Mouse (Mus musculus) kidney, postnatal 0 days (tissue): ENCODE measurements around the gene Pqbp1. TPM values are rescaled to one million over a fixed set of nuclear protein-coding genes. Genes with fewer than 3 reads are reported as not detected.

Experiments
- ATAC-seq: fragments of 200-750 bp; cut with Nextera tagmentation; replicated peaks from 2 replicates; pipeline ENCODE4 v1.8.0; 2017; ENCODE audit warnings: low read depth, moderate number of reproducible peaks, moderate TSS enrichment, moderate library complexity; ENCODE audit not compliant: low FRiP score
- DNase-seq: peaks from one replicate; pipeline ENCODE4 v3.0.0-alpha.2; 2016; ENCODE audit warnings: low spot score
- H3K27ac ChIP-seq: fragments of 300-500 bp; sonication (generic); 2 replicates; pipeline ENCODE4 v1.5.1; 2014; ENCODE audit warnings: mild to moderate bottlenecking
- H3K27me3 ChIP-seq: fragments of 300-500 bp; sonication (generic); 2 replicates; pipeline ENCODE4 v1.6.1; 2014; ENCODE audit warnings: low read length, mixed read lengths; ENCODE audit not compliant: insufficient read depth
- H3K36me3 ChIP-seq: fragments of 300-500 bp; sonication (generic); 2 replicates; pipeline ENCODE4 v1.6.1; 2014; ENCODE audit warnings: low read length, mixed read lengths; ENCODE audit not compliant: insufficient read depth
- H3K4me1 ChIP-seq: fragments of 300-500 bp; sonication (generic); replicated peaks from 2 replicates; pipeline ENCODE4 v1.6.1; 2014; ENCODE audit warnings: antibody characterized with exemption, low read length, mixed read lengths; ENCODE audit not compliant: insufficient read depth
- H3K4me2 ChIP-seq: fragments of 300-500 bp; sonication (generic); 2 replicates; pipeline ENCODE4 v1.6.1; 2014; ENCODE audit warnings: mild to moderate bottlenecking, low read length, moderate library complexity, mixed read lengths
- H3K4me3 ChIP-seq: fragments of 300-500 bp; sonication (generic); replicated peaks from 2 replicates; pipeline ENCODE4 v1.5.1; 2014; ENCODE audit warnings: low read depth, low read length
- H3K9ac ChIP-seq: fragments of 300-500 bp; sonication (generic); 2 replicates; pipeline ENCODE4 v1.6.1; 2014; ENCODE audit warnings: low read depth, low read length
- H3K9me3 ChIP-seq: fragments of 300-500 bp; sonication (generic); replicated peaks from 2 replicates; pipeline ENCODE4 v1.6.1; 2016; ENCODE audit warnings: low read length, inconsistent platforms, mixed read lengths
- CTCF ChIP-seq: IDR thresholded peaks from 2 replicates; pipeline ENCODE4 v1.5.1; 2016; ENCODE audit warnings: antibody characterized with exemption, low read depth, mild to moderate bottlenecking, moderate library complexity
- WGBS: fragments of 180-500 bp; shearing (Covaris S2); extraction: QIAGEN DNeasy Blood & Tissue Kit; methylation state at CpG from one replicate; pipeline ENCODE4 v1.1.7; 2014; 5-methylcytosine and 5-hydroxymethylcytosine counted together
- polyA plus RNA-seq: library from polyadenylated mRNA; unstranded; fragments of >200 nt; fragmentation: Nextera tagmentation; extraction: Ambion mirVana; gene quantifications from 2 replicates; pipeline ENCODE4 v1.2.1, GENCODE M21; 2015

Pqbp1 gene
- polyA plus RNA-seq, 1 experiment from 2014 or later = 99.7 TPM

DNA sequence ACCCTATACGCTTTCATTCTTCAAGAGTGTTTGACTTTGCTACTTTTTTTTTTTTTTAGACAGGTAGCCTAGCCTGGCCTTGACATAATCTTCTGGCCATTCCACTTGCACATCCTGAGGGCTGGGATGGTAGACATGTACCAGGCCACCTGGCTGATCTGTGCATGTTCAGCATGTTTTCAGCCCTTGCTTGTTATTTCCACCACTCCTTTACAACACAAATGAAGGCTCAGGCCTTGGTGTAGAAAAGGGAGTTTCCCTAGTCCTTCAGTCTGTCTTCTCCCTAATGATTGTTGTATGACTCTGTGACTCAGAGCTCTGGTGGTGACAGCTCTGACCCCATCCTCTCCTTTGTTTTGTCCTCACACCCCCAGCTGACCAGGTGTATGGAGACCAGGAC is 31.9 kb downstream of the Pqbp1 start:
- Histone ChIP-seq H3K36me3 (no peaks in the 10 kb centered on the region), H3K4me1 (no peaks in the 10 kb centered on the region), H3K4me2 (no peak overlapping the region), H3K27me3 (no peaks in the 10 kb centered on the region), H3K27ac (no peak overlapping the region), H3K4me3 (no peak overlapping the region), H3K9ac (no peak overlapping the region), H3K9me3 (no peaks in the 10 kb centered on the region)
- WGBS = 89% methylated on average over 1 of the region's 1 CpGs
- TF ChIP-seq CTCF = no peak
- ATAC-seq = no peak
- DNase-seq = no peak

DNA sequence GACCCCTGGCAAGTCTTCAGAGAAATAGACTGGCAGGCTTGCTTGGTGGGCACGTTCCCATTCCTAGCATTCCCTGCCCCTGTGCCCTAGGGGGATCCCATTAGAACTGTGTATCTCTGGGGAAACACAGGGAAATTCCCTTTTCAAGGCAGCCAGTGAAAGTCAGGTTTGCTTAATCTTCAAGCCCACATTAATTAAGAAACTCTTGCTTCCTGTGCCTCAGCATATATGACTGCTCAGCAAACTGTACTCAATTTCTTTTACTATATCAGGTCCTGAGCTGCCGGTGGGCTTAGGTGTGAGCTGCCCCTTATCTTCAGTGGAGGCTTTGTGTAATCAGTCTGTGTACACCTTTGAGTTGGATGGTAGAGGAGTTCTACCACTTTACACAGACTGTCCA is 33.3 kb downstream of the Pqbp1 start:
- H3K9ac ChIP-seq = no peak overlapping the region
- no peak overlapping the region for H3K4me3 ChIP-seq
- H3K4me2 ChIP-seq = no peak overlapping the region
- DNase-seq (no peak), ATAC-seq (no peak)
- TF ChIP-seq CTCF = no peak
- H3K9me3 ChIP-seq = no peaks in the 10 kb centered on the region
- no peaks in the 10 kb centered on the region for H3K36me3 ChIP-seq
- no peaks in the 10 kb centered on the region for H3K27me3 ChIP-seq
- no peak overlapping the region for H3K27ac ChIP-seq
- H3K4me1 ChIP-seq = no peaks in the 10 kb centered on the region
- 71% methylated on average over 2 of the region's 2 CpGs for WGBS

- WGBS = 69% methylated on average over 2 of the region's 2 CpGs
- no peak overlapping the region for H3K9ac ChIP-seq
- H3K27ac ChIP-seq = no peak overlapping the region
- no peaks in the 10 kb centered on the region for H3K36me3 ChIP-seq
- ATAC-seq (no peak), DNase-seq (no peak)
- H3K27me3 ChIP-seq = no peaks in the 10 kb centered on the region
- no peak for TF ChIP-seq CTCF
- no peaks in the 10 kb centered on the region for H3K9me3 ChIP-seq
- no peak overlapping the region for H3K4me2 ChIP-seq
- H3K4me3 ChIP-seq = no peak overlapping the region
- no peaks in the 10 kb centered on the region for H3K4me1 ChIP-seq
These were observed 33.7 kb downstream of the Pqbp1 start for GRCm38 (mm10) chrX:7865343-7865742.

DNA sequence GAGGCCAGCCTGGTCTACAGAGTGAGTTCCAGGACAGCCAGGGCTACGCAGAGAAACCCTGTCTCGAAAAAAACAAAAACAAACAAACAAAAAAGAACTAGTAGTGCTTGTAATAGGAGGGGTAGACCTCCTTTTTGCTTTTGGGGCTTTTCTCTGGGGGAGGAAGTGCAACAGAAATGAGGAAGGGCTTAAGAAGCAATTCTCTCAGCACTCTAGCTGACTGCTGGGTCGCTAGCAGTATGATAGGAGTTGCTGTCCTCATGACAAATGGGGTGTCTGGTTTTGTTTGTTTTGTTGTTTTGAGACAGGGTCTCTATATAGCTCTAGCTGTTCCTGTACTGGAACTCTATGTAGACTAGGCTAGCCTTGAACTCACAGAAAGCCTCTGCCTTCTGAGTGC is 34.5 kb downstream of the Pqbp1 start:
- Histone ChIP-seq H3K9me3 (no peaks in the 10 kb centered on the region), H3K4me3 (no peak overlapping the region), H3K4me1 (no peaks in the 10 kb centered on the region), H3K36me3 (no peaks in the 10 kb centered on the region), H3K27ac (no peak overlapping the region), H3K4me2 (no peak overlapping the region), H3K27me3 (no peaks in the 10 kb centered on the region), H3K9ac (no peak overlapping the region)
- no peak for ATAC-seq
- WGBS = 83% methylated on average over 3 of the region's 3 CpGs
- no peak for TF ChIP-seq CTCF
- no peak for DNase-seq

GRCm38 (mm10) chrX:7863181-7863580 is 35.9 kb downstream of the Pqbp1 start:
- Histone ChIP-seq H3K9ac (no peak overlapping the region), H3K27ac (no peak overlapping the region), H3K4me2 (no peak overlapping the region), H3K4me3 (no peak overlapping the region), H3K9me3 (no peaks in the 10 kb centered on the region), H3K4me1 (no peaks in the 10 kb centered on the region), H3K27me3 (no peaks in the 10 kb centered on the region), H3K36me3 (no peaks in the 10 kb centered on the region)
- no peak for TF ChIP-seq CTCF
- 81% methylated on average over 1 of the region's 1 CpGs for WGBS
- ATAC-seq (no peak), DNase-seq (no peak)

GRCm38 (mm10) chrX:7859191-7859753 is 39.8 kb downstream of the Pqbp1 start:
- no peaks in the 10 kb centered on the region for H3K36me3 ChIP-seq
- 80% methylated on average over 3 of the region's 3 CpGs for WGBS
- ATAC-seq (no peak), DNase-seq (no peak)
- no peaks in the 10 kb centered on the region for H3K4me1 ChIP-seq
- H3K27me3 ChIP-seq = no peaks in the 10 kb centered on the region
- no peak overlapping the region for H3K4me3 ChIP-seq
- H3K9me3 ChIP-seq = no peaks in the 10 kb centered on the region
- TF ChIP-seq CTCF = no peak
- no peak overlapping the region for H3K9ac ChIP-seq
- no peak overlapping the region for H3K27ac ChIP-seq
- H3K4me2 ChIP-seq = no peak overlapping the region

GRCm38 (mm10) chrX:7854578-7854977 is 44.5 kb downstream of the Pqbp1 start:
- no peak overlapping the region for H3K4me3 ChIP-seq
- no peaks in the 10 kb centered on the region for H3K27me3 ChIP-seq
- no peaks in the 10 kb centered on the region for H3K4me1 ChIP-seq
- peak; percentile 59 for TF ChIP-seq CTCF
- 47% methylated on average over 2 of the region's 2 CpGs for WGBS
- DNase-seq (peak; percentile 28), ATAC-seq (no peak)
- no peak overlapping the region for H3K4me2 ChIP-seq
- no peaks in the 10 kb centered on the region for H3K9me3 ChIP-seq
- H3K27ac ChIP-seq = no peak overlapping the region
- no peaks in the 10 kb centered on the region for H3K36me3 ChIP-seq
- H3K9ac ChIP-seq = no peak overlapping the region
